Mouse (Mus musculus): Measurements from ENCODE around the gene Ect2l. TPM values are rescaled to one million over a fixed set of nuclear protein-coding genes. Genes with fewer than 3 reads are reported as not detected.

Ect2l gene
- polyA plus RNA-seq (2012; rRNA removed) = 0.18 and 0.19 TPM in 2 replicates

- DNase-seq (ENCODE audit: low read depth) = no peak
Measured at GRCm38 (mm10) chr10:18210726-18211125, at the start of gene Ect2l. Gene Ect2l, minus strand, starts transcription at chr10:18210890.

GRCm38 (mm10) chr10:18251345-18251744 is 40.7 kb upstream of the Ect2l start:
- no peak for DNase-seq (ENCODE audit: low read depth)

- DNase-seq (ENCODE audit: low read depth) = no peak
Measured at GRCm38 (mm10) chr10:18243614-18244013, 32.9 kb upstream of the Ect2l start.

DNA sequence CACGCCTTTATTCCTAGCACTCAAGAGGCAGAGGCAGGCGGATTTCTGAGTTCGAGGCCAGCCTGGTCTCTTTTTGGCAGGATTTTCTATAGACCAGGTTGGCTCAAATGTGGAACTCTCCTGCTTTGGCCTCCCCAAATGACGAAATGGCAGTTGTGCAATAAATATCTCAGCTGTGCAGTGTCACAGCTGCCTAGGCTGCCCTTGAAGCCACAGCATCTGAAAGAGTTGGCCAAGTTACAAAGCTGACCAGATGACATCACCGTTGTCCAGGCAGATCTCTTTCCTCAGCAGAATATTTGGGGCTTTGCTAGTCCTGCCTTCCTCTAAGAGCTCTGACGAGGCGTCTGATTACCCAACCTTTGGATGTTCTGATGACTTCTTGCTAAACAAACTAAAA is 26.5 kb upstream of the Ect2l start:
- peak; percentile 27 for DNase-seq (ENCODE audit: low read depth)

- DNase-seq (ENCODE audit: low read depth) = no peak
Measured at GRCm38 (mm10) chr10:18236328-18236927, 25.7 kb upstream of the Ect2l start.

- DNase-seq (ENCODE audit: low read depth) = no peak
Measured at GRCm38 (mm10) chr10:18235402-18235747, 24.7 kb upstream of the Ect2l start.

DNA sequence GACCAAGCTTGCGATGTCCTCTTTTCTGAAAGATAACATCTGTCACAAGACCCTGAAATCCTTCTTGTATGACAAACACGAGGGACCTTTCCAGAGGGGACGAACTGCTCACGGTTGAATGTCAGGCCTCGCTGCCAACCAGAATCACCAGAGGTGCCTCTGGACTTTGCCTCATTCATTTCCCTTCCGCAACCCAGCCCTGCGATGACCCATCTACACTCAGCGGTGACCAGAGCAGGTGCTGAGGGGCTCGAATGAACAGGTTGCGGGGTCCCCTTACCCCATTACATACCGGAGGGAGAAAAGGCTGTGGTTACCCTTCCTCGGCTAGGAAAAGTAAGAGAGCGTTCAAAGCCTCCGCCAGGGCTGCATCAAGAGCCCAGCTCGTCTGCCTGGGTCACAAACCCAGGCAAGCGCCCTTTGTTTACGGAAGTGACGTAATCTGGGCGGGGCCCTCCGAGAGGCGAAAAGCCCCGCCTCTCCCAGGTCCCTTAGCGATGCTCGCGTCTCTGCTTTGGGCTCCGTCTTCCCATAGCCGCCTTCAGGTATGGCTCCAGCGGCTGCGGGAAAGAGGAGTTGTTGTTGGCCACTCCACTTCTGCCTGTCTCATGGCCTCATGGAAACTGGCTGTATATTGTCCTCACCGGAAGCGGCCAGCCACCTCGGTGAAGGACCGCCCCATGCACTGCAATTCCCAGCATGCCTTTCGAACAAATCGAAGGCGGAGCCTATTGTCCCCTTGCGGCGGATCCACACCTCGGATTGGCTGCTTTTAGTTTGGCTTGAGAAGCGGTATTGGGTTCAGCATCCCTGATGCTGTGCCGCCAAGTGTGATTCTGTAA is 24.1 kb upstream of the Ect2l start, which contains the start of gene Ccdc28a:
Gene Ccdc28a (minus strand): TSS at position 439 of the 842 bp plus-strand sequence.
- DNase-seq (ENCODE audit: low read depth) = peak; percentile 50

DNA sequence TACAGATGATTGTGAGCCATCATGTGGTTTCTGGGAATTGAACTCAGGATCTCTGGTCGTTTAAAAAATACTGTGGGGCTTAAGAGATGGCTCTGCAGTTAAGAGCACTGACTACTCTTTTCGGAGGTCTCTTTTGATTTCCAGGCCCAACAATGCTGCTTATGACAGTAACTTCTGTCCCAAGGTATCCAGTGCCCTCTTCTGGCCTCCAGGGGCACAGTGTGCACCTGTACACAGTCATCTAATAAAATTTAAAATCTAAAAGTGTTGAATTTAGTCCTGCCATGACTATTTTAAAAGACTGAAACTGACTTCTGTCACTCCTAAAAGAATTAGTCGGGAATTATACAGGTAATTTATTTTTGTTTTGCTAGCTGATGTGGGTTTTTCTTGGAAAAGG is 23.2 kb upstream of the Ect2l start:
- DNase-seq (ENCODE audit: low read depth) = no peak

DNA sequence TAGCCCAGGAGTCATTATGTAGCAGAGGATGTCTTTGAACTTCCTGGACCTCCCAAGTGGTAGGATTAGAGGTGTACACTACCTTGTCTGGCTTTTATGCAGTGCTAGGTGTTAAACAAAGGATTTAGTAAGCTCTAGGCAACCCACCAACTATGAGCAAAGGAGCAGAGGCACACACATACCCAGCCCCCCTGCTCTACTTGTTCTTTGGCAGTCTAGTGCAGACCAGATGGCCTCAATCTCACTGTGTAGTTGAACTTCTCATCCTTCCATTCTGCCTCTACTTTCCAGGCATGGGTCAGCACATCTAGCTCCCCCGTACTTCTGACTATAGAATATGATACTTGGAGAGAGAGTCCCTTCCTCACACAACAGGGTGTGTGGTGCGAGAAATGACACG is 13.7 kb upstream of the Ect2l start:
- DNase-seq (ENCODE audit: low read depth) = no peak

- DNase-seq (ENCODE audit: low read depth) = no peak
Measured at GRCm38 (mm10) chr10:18219351-18219750, 8.7 kb upstream of the Ect2l start.

- DNase-seq (ENCODE audit: low read depth) = no peak
Measured at GRCm38 (mm10) chr10:18214124-18214523, 3.4 kb upstream of the Ect2l start.

DNA sequence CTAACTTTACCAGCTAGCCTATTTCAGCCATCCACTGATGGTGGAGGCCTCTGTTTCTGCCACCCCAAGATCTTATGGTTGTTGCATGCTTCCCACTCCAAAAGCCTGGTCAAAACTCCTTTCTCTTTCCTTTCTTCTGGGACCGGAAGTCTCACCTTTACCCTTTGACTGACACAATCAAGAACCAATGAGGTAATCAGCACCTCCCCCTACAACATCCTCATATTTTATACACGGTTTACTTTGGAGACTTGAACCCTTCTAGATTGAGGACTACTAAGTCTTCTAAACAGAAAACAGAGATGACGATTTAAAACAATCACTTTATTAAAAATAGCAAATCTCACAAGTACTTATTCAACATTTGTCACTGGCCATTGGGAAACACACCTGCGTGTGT is 2.7 kb upstream of the Ect2l start:
- DNase-seq (ENCODE audit: low read depth) = no peak

DNA sequence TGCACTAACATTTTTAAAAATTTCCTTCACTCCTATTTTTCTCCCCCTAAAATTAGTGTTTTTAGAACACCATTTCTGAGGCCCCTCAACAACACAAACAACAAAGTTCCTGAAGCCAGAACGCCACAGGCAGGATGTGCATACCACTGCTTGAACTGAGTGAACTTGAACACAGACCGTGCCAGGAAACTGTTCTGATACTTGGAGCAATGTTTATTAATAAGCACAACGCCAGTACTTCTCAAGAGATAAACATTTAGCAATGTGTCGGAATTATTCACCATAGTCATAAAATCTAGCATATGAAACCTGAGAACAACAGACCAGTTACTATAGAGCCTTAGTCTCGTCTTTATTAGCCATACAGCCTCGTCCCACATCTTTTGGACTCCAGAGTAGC is 571 bp downstream of the Ect2l start:
- DNase-seq (ENCODE audit: low read depth) = no peak

- DNase-seq (ENCODE audit: low read depth) = no peak
Measured at GRCm38 (mm10) chr10:18204067-18204466, 6.6 kb downstream of the Ect2l start.

GRCm38 (mm10) chr10:18202401-18202800 is 8.3 kb downstream of the Ect2l start:
- DNase-seq (ENCODE audit: low read depth) = no peak

DNA sequence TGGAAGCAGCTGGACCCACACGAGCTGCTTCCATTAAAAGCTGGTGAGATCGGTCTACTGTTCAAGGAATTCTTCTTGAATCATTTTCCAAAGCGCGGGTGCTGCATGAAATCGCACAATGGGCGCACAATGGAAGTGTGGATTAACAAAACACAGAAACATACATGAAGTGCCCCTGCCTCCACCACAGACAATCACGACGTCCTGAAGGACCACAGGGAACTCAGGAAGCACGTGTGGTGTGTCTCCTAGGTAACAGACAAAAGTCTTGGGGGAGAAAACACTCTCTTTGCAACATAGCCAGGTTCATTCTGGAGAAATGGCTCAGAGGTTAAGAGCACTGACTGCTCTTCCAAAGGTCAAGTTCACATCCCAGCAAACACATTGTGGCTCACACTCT is 10.0 kb downstream of the Ect2l start:
- no peak for DNase-seq (ENCODE audit: low read depth)

DNA sequence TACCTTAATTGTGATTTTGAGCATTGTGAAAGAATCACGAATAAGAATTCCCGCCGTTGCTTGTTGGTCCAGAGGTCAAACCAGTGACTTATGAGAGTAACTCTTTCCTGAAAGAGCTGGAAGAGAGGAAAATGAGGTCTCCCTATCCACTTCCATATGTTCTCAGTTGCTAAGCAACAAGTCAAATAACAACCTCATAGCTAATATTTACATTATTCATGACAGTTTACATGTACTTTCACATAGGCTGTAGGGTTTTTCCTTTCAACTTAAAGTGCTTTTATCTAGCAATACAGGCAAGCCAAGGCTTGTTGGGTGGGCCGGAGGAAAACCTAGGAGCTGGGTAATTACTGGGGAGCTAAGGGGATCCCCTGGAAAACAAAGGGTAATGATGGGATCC is 10.8 kb downstream of the Ect2l start:
- no peak for DNase-seq (ENCODE audit: low read depth)

- no peak for DNase-seq (ENCODE audit: low read depth)
Measured at GRCm38 (mm10) chr10:18198286-18199015, 12.2 kb downstream of the Ect2l start.

- no peak for DNase-seq (ENCODE audit: low read depth)
Measured at GRCm38 (mm10) chr10:18197206-18197979, 13.3 kb downstream of the Ect2l start.

DNA sequence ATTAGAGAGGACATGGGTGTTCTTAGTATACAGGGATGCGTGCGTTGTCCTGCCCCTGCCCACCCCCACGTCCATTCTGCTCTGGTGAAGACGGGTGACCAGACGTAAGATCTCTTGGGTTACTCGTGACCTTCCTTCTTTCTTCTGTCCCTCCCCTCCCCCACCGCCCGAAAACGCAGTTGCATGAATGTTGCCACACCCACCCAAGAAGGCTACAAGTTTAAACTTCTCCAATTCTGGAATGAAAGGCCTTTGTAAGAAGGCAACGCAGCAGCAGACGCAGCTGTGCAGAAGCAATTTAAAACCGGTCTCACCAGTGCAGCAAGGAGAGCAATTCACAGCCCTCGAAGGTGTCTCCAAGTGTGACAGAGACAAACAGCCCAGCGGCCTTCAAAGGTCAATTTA is 16.0 kb downstream of the Ect2l start:
- peak; percentile 74 for DNase-seq (ENCODE audit: low read depth)

GRCm38 (mm10) chr10:18194156-18194555 is 16.5 kb downstream of the Ect2l start:
- DNase-seq (ENCODE audit: low read depth) = no peak

- DNase-seq (ENCODE audit: low read depth) = no peak
Measured at GRCm38 (mm10) chr10:18193221-18193620, 17.5 kb downstream of the Ect2l start.

Measured in gonadal fat pad, adult 2 months (tissue).